Mouse (Mus musculus): ENCODE data around the gene Mapk6. TPM values are rescaled to one million over a fixed set of nuclear protein-coding genes. Genes with fewer than 3 reads are reported as not detected.
A peak's percentile ranks its signal among the peaks of the same experiment; 100 is the strongest.

Gene Mapk6
- polyA plus RNA-seq, 1 experiment from 2014 or later = 47.2 TPM

GRCm38 (mm10) chr9:75401593-75402504 is 8.0 kb downstream of the Mapk6 start:
- no peak; the same call in 1 of the 2 replicates for ATAC-seq (ENCODE audit: extremely low read depth, insufficient number of reproducible peaks, low FRiP score, low TSS enrichment)
- H3K27ac ChIP-seq (replicated peaks) = peak overlapping the region; percentile 36
- no peaks in the 10 kb centered on the region for H3K9me3 ChIP-seq
- 35% methylated on average over 20 of the region's 20 CpGs for WGBS
- H3K4me3 ChIP-seq = no peak overlapping the region; the same call in 1 of the 2 replicates
- H3K27me3 ChIP-seq (replicated peaks) = no peaks in the 10 kb centered on the region
- peaks cover 17% of the 10 kb centered on the region for H3K36me3 ChIP-seq
- H3K4me2 ChIP-seq = peak overlapping the region; percentile 48
- H3K9ac ChIP-seq = peak overlapping the region; percentile 41
- peaks cover 64% of the 10 kb centered on the region for H3K4me1 ChIP-seq

GRCm38 (mm10) chr9:75400639-75401038 is 9.2 kb downstream of the Mapk6 start:
- H3K4me2 ChIP-seq = no peak overlapping the region
- peaks cover 52% of the 10 kb centered on the region for H3K4me1 ChIP-seq
- no peaks in the 10 kb centered on the region for H3K27me3 ChIP-seq (replicated peaks)
- peak overlapping the region; percentile 37 for H3K27ac ChIP-seq (replicated peaks)
- H3K4me3 ChIP-seq = no peak overlapping the region
- ATAC-seq (ENCODE audit: extremely low read depth, insufficient number of reproducible peaks, low FRiP score, low TSS enrichment) = no peak
- peaks cover 29% of the 10 kb centered on the region for H3K36me3 ChIP-seq
- H3K9ac ChIP-seq = no peak overlapping the region
- 26% methylated on average over 5 of the region's 5 CpGs for WGBS
- no peaks in the 10 kb centered on the region for H3K9me3 ChIP-seq

GRCm38 (mm10) chr9:75399069-75399468 is 10.7 kb downstream of the Mapk6 start:
- WGBS = 86% methylated on average over 4 of the region's 4 CpGs
- Histone ChIP-seq H3K4me1 (peaks cover 38% of the 10 kb centered on the region), H3K9me3 (no peaks in the 10 kb centered on the region), H3K4me3 (no peak overlapping the region), H3K9ac (no peak overlapping the region), H3K27me3 (replicated peaks) (no peaks in the 10 kb centered on the region), H3K4me2 (no peak overlapping the region), H3K27ac (replicated peaks) (no peak overlapping the region), H3K36me3 (peaks cover 44% of the 10 kb centered on the region)
- ATAC-seq (ENCODE audit: extremely low read depth, insufficient number of reproducible peaks, low FRiP score, low TSS enrichment) = no peak

GRCm38 (mm10) chr9:75395971-75396370 is 13.8 kb downstream of the Mapk6 start:
- no peaks in the 10 kb centered on the region for H3K9me3 ChIP-seq
- no peak overlapping the region for H3K4me2 ChIP-seq
- H3K27ac ChIP-seq (replicated peaks) = no peak overlapping the region
- no peaks in the 10 kb centered on the region for H3K27me3 ChIP-seq (replicated peaks)
- no peak overlapping the region for H3K4me3 ChIP-seq
- ATAC-seq (ENCODE audit: extremely low read depth, insufficient number of reproducible peaks, low FRiP score, low TSS enrichment) = no peak
- peaks cover 7% of the 10 kb centered on the region for H3K4me1 ChIP-seq
- H3K9ac ChIP-seq = no peak overlapping the region
- 74% methylated on average over 6 of the region's 6 CpGs for WGBS
- H3K36me3 ChIP-seq = peaks cover 75% of the 10 kb centered on the region

GRCm38 (mm10) chr9:75393251-75393650 is 16.6 kb downstream of the Mapk6 start:
- Histone ChIP-seq H3K9me3 (no peaks in the 10 kb centered on the region), H3K36me3 (peaks cover 100% of the 10 kb centered on the region), H3K27me3 (replicated peaks) (no peaks in the 10 kb centered on the region), H3K9ac (no peak overlapping the region), H3K27ac (replicated peaks) (no peak overlapping the region), H3K4me3 (no peak overlapping the region), H3K4me2 (no peak overlapping the region), H3K4me1 (no peaks in the 10 kb centered on the region)
- 81% methylated on average over 12 of the region's 12 CpGs for WGBS
- no peak for ATAC-seq (ENCODE audit: extremely low read depth, insufficient number of reproducible peaks, low FRiP score, low TSS enrichment)

GRCm38 (mm10) chr9:75385218-75385974 is 24.4 kb downstream of the Mapk6 start:
- H3K9ac ChIP-seq = no peak overlapping the region
- peaks cover 47% of the 10 kb centered on the region for H3K36me3 ChIP-seq
- H3K4me2 ChIP-seq = no peak overlapping the region
- no peak overlapping the region for H3K4me3 ChIP-seq
- H3K27ac ChIP-seq (replicated peaks) = no peak overlapping the region
- H3K4me1 ChIP-seq = no peaks in the 10 kb centered on the region
- H3K9me3 ChIP-seq = no peaks in the 10 kb centered on the region
- H3K27me3 ChIP-seq (replicated peaks) = no peaks in the 10 kb centered on the region
- no peak for ATAC-seq (ENCODE audit: extremely low read depth, insufficient number of reproducible peaks, low FRiP score, low TSS enrichment)
- 75% methylated on average over 9 of the region's 9 CpGs for WGBS

- H3K4me1 ChIP-seq = no peaks in the 10 kb centered on the region
- H3K9ac ChIP-seq = no peak overlapping the region
- no peak for ATAC-seq (ENCODE audit: extremely low read depth, insufficient number of reproducible peaks, low FRiP score, low TSS enrichment)
- H3K9me3 ChIP-seq = no peaks in the 10 kb centered on the region
- H3K27me3 ChIP-seq (replicated peaks) = no peaks in the 10 kb centered on the region
- 76% methylated on average over 3 of the region's 3 CpGs for WGBS
- peaks cover 37% of the 10 kb centered on the region for H3K36me3 ChIP-seq
- H3K4me3 ChIP-seq = no peak overlapping the region
- no peak overlapping the region for H3K4me2 ChIP-seq
- H3K27ac ChIP-seq (replicated peaks) = no peak overlapping the region
Observed at GRCm38 (mm10) chr9:75384337-75384962, 25.4 kb downstream of the Mapk6 start.

GRCm38 (mm10) chr9:75383785-75384184 is 26.0 kb downstream of the Mapk6 start:
- ATAC-seq (ENCODE audit: extremely low read depth, insufficient number of reproducible peaks, low FRiP score, low TSS enrichment) = no peak
- no peaks in the 10 kb centered on the region for H3K27me3 ChIP-seq (replicated peaks)
- 74% methylated on average over 9 of the region's 9 CpGs for WGBS
- H3K4me3 ChIP-seq = no peak overlapping the region
- no peak overlapping the region for H3K4me2 ChIP-seq
- no peaks in the 10 kb centered on the region for H3K4me1 ChIP-seq
- no peak overlapping the region for H3K27ac ChIP-seq (replicated peaks)
- no peak overlapping the region for H3K9ac ChIP-seq
- no peaks in the 10 kb centered on the region for H3K9me3 ChIP-seq
- H3K36me3 ChIP-seq = peaks cover 31% of the 10 kb centered on the region

- ATAC-seq (ENCODE audit: extremely low read depth, insufficient number of reproducible peaks, low FRiP score, low TSS enrichment) = no peak
- no peak overlapping the region for H3K4me3 ChIP-seq
- no peaks in the 10 kb centered on the region for H3K27me3 ChIP-seq (replicated peaks)
- no peak overlapping the region for H3K9ac ChIP-seq
- H3K9me3 ChIP-seq = no peaks in the 10 kb centered on the region
- 84% methylated on average over 14 of the region's 14 CpGs for WGBS
- H3K4me1 ChIP-seq = no peaks in the 10 kb centered on the region
- peaks cover 24% of the 10 kb centered on the region for H3K36me3 ChIP-seq
- H3K27ac ChIP-seq (replicated peaks) = no peak overlapping the region
- H3K4me2 ChIP-seq = no peak overlapping the region
Observed at GRCm38 (mm10) chr9:75382825-75383224, 27.0 kb downstream of the Mapk6 start.

- WGBS = 59% methylated on average over 2 of the region's 2 CpGs
- Histone ChIP-seq H3K27ac (replicated peaks) (no peak overlapping the region), H3K36me3 (no peaks in the 10 kb centered on the region), H3K27me3 (replicated peaks) (no peaks in the 10 kb centered on the region), H3K4me1 (no peaks in the 10 kb centered on the region), H3K4me2 (no peak overlapping the region), H3K9me3 (peaks cover 3% of the 10 kb centered on the region; the same call in 1 of the 2 replicates), H3K4me3 (no peak overlapping the region), H3K9ac (no peak overlapping the region)
- ATAC-seq (ENCODE audit: extremely low read depth, insufficient number of reproducible peaks, low FRiP score, low TSS enrichment) = no peak
Observed at GRCm38 (mm10) chr9:75378774-75379173, 31.0 kb downstream of the Mapk6 start.

GRCm38 (mm10) chr9:75376428-75376827 is 33.4 kb downstream of the Mapk6 start:
- no peaks in the 10 kb centered on the region for H3K36me3 ChIP-seq
- ATAC-seq (ENCODE audit: extremely low read depth, insufficient number of reproducible peaks, low FRiP score, low TSS enrichment) = no peak
- no peaks in the 10 kb centered on the region for H3K4me1 ChIP-seq
- H3K9me3 ChIP-seq = peaks cover 3% of the 10 kb centered on the region; the same call in 1 of the 2 replicates
- no peak overlapping the region for H3K27ac ChIP-seq (replicated peaks)
- no peak overlapping the region for H3K9ac ChIP-seq
- 59% methylated on average over 1 of the region's 1 CpGs for WGBS
- H3K4me3 ChIP-seq = no peak overlapping the region
- no peak overlapping the region for H3K4me2 ChIP-seq
- no peaks in the 10 kb centered on the region for H3K27me3 ChIP-seq (replicated peaks)
